Mouse (Mus musculus) stomach, postnatal 0 days (tissue): Measurements from ENCODE around the gene Sh3kbp1.

Experiments used
- CTCF ChIP-seq: IDR thresholded peaks from 2 replicates; pipeline ENCODE4 v1.5.1; 2016; ENCODE audit warnings: antibody characterized with exemption, low read depth, mild to moderate bottlenecking, moderate library complexity
- EP300 ChIP-seq: optimal IDR thresholded peaks from 2 replicates; pipeline ENCODE3; 2016; ENCODE audit warnings: antibody characterized with exemption

- TF ChIP-seq CTCF (no peak), EP300 (no peak)
These were observed 286.4 kb downstream of the Sh3kbp1 start for GRCm38 (mm10) chrX:159913489-159913888.
